Mouse (Mus musculus): Measurements from ENCODE around the gene Lhpp.

DNA sequence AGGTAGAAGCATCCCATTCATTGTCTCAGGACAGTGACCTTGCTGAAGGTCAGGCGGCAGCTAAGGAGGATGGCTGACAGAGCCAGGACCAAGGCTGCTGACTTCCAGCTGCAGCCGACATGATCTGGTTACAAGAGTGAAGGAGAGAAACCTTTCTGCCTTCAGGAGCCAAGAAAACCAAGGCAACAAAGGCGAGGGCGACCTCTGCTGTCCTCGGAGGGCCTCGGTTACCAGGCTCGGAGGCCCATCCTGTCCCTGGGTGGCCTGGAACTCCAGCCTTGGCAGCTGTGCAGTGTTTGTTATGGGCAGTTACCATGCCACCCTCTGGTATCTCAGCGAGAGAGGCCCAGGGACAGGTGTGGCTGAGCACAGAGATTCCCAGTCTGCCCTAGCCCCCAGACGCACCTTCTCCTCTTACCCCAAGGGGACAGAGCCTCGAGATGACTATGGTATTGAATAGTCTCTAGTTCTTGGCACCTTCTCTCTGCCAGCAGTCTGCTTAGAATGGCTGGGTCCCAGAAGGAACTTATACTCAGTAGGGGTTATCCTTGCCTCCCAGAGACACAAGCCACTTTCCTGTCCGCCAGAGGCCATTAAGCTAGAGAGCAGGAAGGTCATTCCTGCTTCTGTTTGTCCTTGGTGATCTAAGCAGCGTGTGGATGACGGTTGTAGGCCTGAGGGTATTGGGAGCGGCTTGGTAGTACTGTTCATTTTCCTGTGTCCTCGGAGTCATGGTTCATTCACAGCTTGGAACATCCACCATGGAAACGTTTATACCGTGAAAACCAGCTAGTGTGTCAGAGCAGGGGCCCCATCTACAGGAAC, 63.7 kb downstream of the Lhpp start:
- no peak; the same call in 1 of the 2 replicates for TF ChIP-seq CTCF (IDR thresholded peaks at IDR 0.05; ENCODE audit: borderline replicate concordance, insufficient read depth, low read depth, low read length)
- TF ChIP-seq POLR2A (IDR thresholded peaks at IDR 0.05; ENCODE audit: borderline replicate concordance, insufficient read depth, low read length) = no peak
